Mouse (Mus musculus) erythroblast, embryonic 14.5 days (primary cell): ENCODE data around the gene Syce1.

Experiments
- GATA1 ChIP-seq: IDR thresholded peaks from 2 replicates; pipeline ENCODE4 v1.6.1; 2012; ENCODE audit warnings: low read length, inconsistent platforms, mixed read lengths
- TAL1 ChIP-seq: IDR thresholded peaks from 3 replicates; pipeline ENCODE4 v1.6.1; 2012; ENCODE audit warnings: low read length, inconsistent platforms, mixed read lengths

DNA sequence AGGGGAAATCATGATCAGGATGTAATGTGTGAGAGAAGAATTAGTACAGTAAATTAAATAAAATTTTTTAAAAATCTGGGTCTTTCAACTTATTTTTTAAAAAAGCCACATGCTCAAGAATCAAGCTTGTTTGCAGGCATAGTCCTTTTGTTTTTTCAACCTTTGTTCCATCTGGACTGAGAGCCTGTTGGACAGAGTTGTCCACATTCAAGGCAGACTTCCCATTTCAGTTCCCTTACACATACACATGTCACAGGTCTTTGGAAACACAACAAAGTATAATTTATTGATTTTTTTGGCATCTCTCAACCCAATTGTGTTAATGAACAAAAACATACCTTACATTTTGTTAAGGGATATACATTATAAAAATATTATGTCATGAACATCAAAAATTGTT is 33.1 kb downstream of the Syce1 start:
- TF ChIP-seq TAL1: no peak
- TF ChIP-seq GATA1: no peak
